Mouse (Mus musculus) embryo, embryonic 11 days (tissue): ENCODE data around the gene Kdm4a.

Experiments used
- DNase-seq: peaks from one replicate; pipeline ENCODE4 v3.0.0-alpha.2; 2015

Gene Kdm4a

GRCm38 (mm10) chr4:118112601-118113000 lies 67.2 kb downstream of the Kdm4a start:
- DNase-seq, result no peak

- no peak for DNase-seq
Observed at GRCm38 (mm10) chr4:118109649-118110048, 70.2 kb downstream of the Kdm4a start.

- no peak for DNase-seq
Observed at GRCm38 (mm10) chr4:118108779-118109178, 71.1 kb downstream of the Kdm4a start.

GRCm38 (mm10) chr4:118105256-118106053 lies 74.4 kb downstream of the Kdm4a start:
- no peak for DNase-seq

GRCm38 (mm10) chr4:118103280-118103830 lies 76.5 kb downstream of the Kdm4a start:
- DNase-seq, result no peak

GRCm38 (mm10) chr4:118101497-118101896 lies 78.3 kb downstream of the Kdm4a start:
- DNase-seq, result no peak

- no peak for DNase-seq
Observed at GRCm38 (mm10) chr4:118099637-118100364, 80.0 kb downstream of the Kdm4a start.

GRCm38 (mm10) chr4:118098571-118098970 lies 81.3 kb downstream of the Kdm4a start:
- DNase-seq, result no peak

GRCm38 (mm10) chr4:118096069-118096468 lies 83.8 kb downstream of the Kdm4a start:
- no peak for DNase-seq

GRCm38 (mm10) chr4:118092784-118093457 lies 86.9 kb downstream of the Kdm4a start:
- no peak for DNase-seq

- no peak for DNase-seq
Observed at GRCm38 (mm10) chr4:118090449-118090848, 89.4 kb downstream of the Kdm4a start.

- DNase-seq, result peak; percentile 55
Observed at GRCm38 (mm10) chr4:118089939-118090338, 89.9 kb downstream of the Kdm4a start.

GRCm38 (mm10) chr4:118088771-118089170 lies 91.1 kb downstream of the Kdm4a start:
- no peak for DNase-seq
